Mouse (Mus musculus) kidney, postnatal 4 days (tissue): ENCODE results near the gene Slc37a1.

Experiments
- DNase-seq, 2 experiments: peaks; one replicate each; pipeline ENCODE4 v3.0.0; 2021; ENCODE audit warnings: mixed read lengths in 2 of 2

The Slc37a1 gene

GRCm38 (mm10) chr17:31295215-31295891, 8.8 kb downstream of the Slc37a1 start:
- peak; percentile 41 to 57 for DNase-seq

- DNase-seq = peak; percentile 85 to 91
Observed at GRCm38 (mm10) chr17:31295892-31296781, 9.5 kb downstream of the Slc37a1 start.

- DNase-seq = peak; percentile 67 to 74
Observed at GRCm38 (mm10) chr17:31297521-31297939, 10.9 kb downstream of the Slc37a1 start.

GRCm38 (mm10) chr17:31298419-31299209, 12.0 kb downstream of the Slc37a1 start:
- DNase-seq = no peak

GRCm38 (mm10) chr17:31299981-31300380, 13.4 kb downstream of the Slc37a1 start:
- no peak for DNase-seq

- no peak for DNase-seq
Observed at GRCm38 (mm10) chr17:31300736-31301135, 14.1 kb downstream of the Slc37a1 start.

- no peak for DNase-seq
Observed at GRCm38 (mm10) chr17:31303401-31303800, 16.8 kb downstream of the Slc37a1 start.

GRCm38 (mm10) chr17:31304895-31305775, 18.5 kb downstream of the Slc37a1 start:
- peak; percentile 62 to 73 for DNase-seq

GRCm38 (mm10) chr17:31305776-31306120, 19.2 kb downstream of the Slc37a1 start:
- DNase-seq = no peak

GRCm38 (mm10) chr17:31307756-31308155, 21.2 kb downstream of the Slc37a1 start:
- DNase-seq = no peak

GRCm38 (mm10) chr17:31308291-31308816, 21.8 kb downstream of the Slc37a1 start:
- DNase-seq = no peak

GRCm38 (mm10) chr17:31309281-31309793, 22.7 kb downstream of the Slc37a1 start:
- DNase-seq = no peak

- no peak for DNase-seq
Observed at GRCm38 (mm10) chr17:31311047-31311446, 24.5 kb downstream of the Slc37a1 start.

- no peak for DNase-seq
Observed at GRCm38 (mm10) chr17:31312648-31313047, 26.1 kb downstream of the Slc37a1 start.

- DNase-seq = no peak
Observed at GRCm38 (mm10) chr17:31315046-31315792, 28.6 kb downstream of the Slc37a1 start.

- no peak for DNase-seq
Observed at GRCm38 (mm10) chr17:31315993-31316392, 29.4 kb downstream of the Slc37a1 start.

GRCm38 (mm10) chr17:31316998-31317397, 30.4 kb downstream of the Slc37a1 start:
- DNase-seq = no peak

GRCm38 (mm10) chr17:31317521-31318272, 31.1 kb downstream of the Slc37a1 start:
- DNase-seq = no peak

GRCm38 (mm10) chr17:31318906-31319767, 32.5 kb downstream of the Slc37a1 start:
- DNase-seq = no peak
